Mouse (Mus musculus): ENCODE results near the gene Plod3. TPM values are rescaled to one million over a fixed set of nuclear protein-coding genes. Genes with fewer than 3 reads are reported as not detected.

Plod3 gene
- polyA plus RNA-seq, 1 experiment = 1.8 TPM

DNA sequence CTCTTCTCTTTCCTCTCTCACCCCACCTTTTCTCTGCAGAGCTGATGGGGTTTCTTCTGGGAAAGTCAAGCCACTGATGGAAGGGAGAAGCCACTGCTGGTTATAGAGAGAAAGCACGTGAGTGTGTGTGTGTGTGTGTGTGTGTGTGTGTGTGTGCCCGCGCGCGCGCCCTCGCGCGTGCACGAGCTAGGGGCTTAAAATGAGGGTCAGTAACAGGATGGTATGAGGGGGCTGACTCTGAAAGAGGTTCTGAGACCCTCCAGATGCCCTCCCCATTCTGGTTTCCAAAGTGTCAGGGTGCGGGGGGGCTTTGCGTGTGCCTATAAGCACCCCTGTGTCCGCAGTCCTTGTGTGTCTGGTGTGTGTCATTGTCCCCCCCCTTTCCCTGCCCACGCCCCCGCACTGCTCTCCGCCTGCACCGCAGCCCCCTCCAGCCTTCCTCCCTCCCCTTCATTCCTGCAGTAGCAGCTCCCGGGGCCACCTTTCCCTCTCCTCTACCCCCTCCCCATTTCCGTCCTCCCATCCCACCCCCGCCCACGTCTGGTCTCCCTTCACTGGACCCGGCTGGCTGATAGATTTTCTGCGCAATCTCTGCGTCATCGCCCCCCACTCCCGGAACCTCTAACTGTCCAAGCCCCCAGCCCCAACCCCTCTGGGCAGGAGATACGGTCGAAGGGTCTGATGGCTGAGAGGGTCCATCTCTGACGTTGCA lies 41.9 kb downstream of the Plod3 start:
- Histone ChIP-seq H3K36me3 (ENCODE audit: control insufficient read depth) (no peaks in the 10 kb centered on the region), H3K9me3 (ENCODE audit: control insufficient read depth, low read length) (peaks cover 24% of the 10 kb centered on the region), H3K4me3 (replicated peaks) (no peak overlapping the region), H3K4me1 (ENCODE audit: control insufficient read depth) (peaks cover 50% of the 10 kb centered on the region), H3K27me3 (ENCODE audit: control insufficient read depth) (peaks cover 100% of the 10 kb centered on the region)
- no peak for TF ChIP-seq TAL1 (IDR thresholded peaks at IDR 0.05; ENCODE audit: low read length)
- TF ChIP-seq GATA1 (IDR thresholded peaks at IDR 0.05; ENCODE audit: low read length) = no peak

DNA sequence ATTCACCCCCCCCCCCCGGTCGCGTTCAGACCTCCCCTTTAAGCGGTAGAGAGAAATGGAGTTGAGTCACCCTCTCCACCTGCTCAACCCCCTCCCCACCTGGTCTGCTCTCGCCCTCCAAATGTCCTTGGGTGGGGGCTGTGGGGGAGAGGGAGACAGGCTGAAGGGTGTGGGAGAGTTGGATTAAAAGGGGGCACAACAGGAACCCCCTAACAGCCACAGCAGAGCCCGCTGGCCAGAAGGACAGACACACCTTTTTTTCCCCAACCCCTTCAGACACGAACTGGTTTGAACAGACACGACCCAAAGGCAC lies 42.4 kb downstream of the Plod3 start:
- H3K4me3 ChIP-seq (replicated peaks) = no peak overlapping the region
- H3K4me1 ChIP-seq (ENCODE audit: control insufficient read depth) = peaks cover 50% of the 10 kb centered on the region
- H3K9me3 ChIP-seq (ENCODE audit: control insufficient read depth, low read length) = peaks cover 24% of the 10 kb centered on the region
- H3K36me3 ChIP-seq (ENCODE audit: control insufficient read depth) = no peaks in the 10 kb centered on the region
- peaks cover 98% of the 10 kb centered on the region for H3K27me3 ChIP-seq (ENCODE audit: control insufficient read depth)
- TF ChIP-seq TAL1 (IDR thresholded peaks at IDR 0.05; ENCODE audit: low read length) (no peak), GATA1 (IDR thresholded peaks at IDR 0.05; ENCODE audit: low read length) (no peak)

DNA sequence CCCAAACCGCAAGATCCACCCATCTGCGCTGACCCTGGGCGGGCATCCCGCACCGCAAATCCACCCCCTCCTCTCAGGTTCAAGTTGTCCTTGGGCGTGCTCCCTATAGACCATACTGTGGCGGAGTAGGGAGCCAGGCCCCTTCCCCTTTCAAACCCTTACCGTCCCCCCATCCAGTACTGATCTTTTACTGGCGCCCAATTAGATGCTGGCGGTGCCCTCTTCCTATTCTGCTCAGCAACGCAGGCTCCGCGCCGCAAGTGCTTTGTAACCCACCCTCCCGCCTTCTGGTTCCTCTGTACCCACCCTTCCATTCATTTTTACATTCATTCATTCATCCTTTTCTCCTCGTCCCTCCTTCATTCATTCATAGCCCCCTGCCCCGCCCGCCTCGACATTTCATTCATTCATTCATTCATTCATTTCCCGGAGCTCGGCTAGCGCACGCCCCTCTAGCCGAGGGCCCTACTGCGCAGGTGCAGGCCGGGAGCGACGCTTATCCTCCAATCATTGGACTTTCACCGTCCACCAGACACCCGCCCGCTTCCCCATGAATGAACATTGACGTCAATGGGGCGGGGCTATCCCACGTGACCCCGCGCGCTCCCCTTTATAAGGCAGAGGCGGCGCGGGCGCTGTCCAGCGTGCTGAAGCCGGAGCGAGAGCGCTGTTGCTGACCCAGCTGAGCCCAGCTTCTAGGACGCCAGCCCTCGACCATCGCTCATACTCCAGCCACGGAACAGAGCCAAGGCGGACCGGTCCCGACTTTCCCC lies 43.0 kb downstream of the Plod3 start:
- Histone ChIP-seq H3K4me3 (replicated peaks) (peak overlapping the region; percentile 24), H3K9me3 (ENCODE audit: control insufficient read depth, low read length) (peaks cover 24% of the 10 kb centered on the region), H3K36me3 (ENCODE audit: control insufficient read depth) (peaks cover under 1% of the 10 kb centered on the region; the same call in 1 of the 2 replicates), H3K4me1 (ENCODE audit: control insufficient read depth) (peaks cover 53% of the 10 kb centered on the region), H3K27me3 (ENCODE audit: control insufficient read depth) (peaks cover 92% of the 10 kb centered on the region)
- TF ChIP-seq GATA1 (IDR thresholded peaks at IDR 0.05; ENCODE audit: low read length) (no peak), TAL1 (IDR thresholded peaks at IDR 0.05; ENCODE audit: low read length) (no peak)

- H3K27me3 ChIP-seq (ENCODE audit: control insufficient read depth) = peaks cover 86% of the 10 kb centered on the region
- H3K9me3 ChIP-seq (ENCODE audit: control insufficient read depth, low read length) = peaks cover 24% of the 10 kb centered on the region
- peak overlapping the region; percentile 24 for H3K4me3 ChIP-seq (replicated peaks)
- H3K36me3 ChIP-seq (ENCODE audit: control insufficient read depth) = peaks cover 4% of the 10 kb centered on the region
- TF ChIP-seq GATA1 (IDR thresholded peaks at IDR 0.05; ENCODE audit: low read length) = no peak
- no peak for TF ChIP-seq TAL1 (IDR thresholded peaks at IDR 0.05; ENCODE audit: low read length)
- peaks cover 48% of the 10 kb centered on the region for H3K4me1 ChIP-seq (ENCODE audit: control insufficient read depth)
Observed at GRCm38 (mm10) chr5:137030416-137030810, 43.6 kb downstream of the Plod3 start.

DNA sequence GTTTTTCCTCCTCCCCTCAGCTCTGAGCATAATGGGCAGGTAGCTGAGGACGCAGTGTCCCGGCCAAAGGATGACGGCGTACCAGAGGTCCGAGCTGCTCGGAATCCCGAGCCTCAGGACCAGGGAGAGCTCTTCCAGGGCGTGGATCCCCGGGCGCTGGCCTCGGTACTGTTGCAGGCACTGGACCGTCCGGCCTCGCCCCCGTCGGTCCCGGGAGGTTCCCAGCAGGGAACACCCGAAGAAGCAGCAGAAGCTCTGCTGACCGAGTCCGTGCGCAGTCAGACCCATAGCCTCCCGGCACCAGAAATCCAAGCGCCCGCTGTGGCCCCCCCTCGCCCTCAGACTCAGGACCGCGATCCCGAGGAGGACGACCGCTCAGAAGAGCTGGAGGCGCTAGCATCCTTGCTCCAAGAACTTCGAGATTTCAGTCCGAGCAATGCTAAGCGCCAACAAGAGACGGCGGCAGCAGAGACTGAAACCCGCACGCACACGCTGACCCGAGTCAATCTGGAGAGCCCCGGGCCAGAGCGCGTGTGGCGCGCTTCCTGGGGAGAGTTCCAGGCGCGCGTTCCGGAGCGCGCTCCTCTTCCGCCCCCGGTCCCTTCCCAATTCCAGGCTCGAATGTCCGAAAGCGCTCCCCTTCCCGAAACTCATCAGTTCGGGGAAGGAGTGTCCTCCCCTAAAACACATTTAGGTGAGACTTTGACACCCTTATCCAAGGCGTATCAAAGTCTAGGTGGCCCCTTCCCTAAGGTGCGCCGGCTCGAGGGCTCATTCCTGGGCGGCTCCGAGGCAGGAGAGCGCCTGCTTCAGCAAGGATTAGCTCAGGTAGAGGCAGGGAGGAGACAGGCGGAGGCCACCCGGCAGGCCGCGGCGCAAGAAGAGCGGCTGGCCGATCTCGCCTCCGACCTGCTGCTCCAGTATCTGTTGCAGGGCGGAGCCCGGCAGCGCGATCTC lies 44.5 kb downstream of the Plod3 start:
- H3K4me1 ChIP-seq (ENCODE audit: control insufficient read depth) = peaks cover 48% of the 10 kb centered on the region
- TF ChIP-seq TAL1 (IDR thresholded peaks at IDR 0.05; ENCODE audit: low read length) = no peak
- TF ChIP-seq GATA1 (IDR thresholded peaks at IDR 0.05; ENCODE audit: low read length) = no peak
- H3K4me3 ChIP-seq (replicated peaks) = peak overlapping the region; percentile 64
- H3K36me3 ChIP-seq (ENCODE audit: control insufficient read depth) = peaks cover 13% of the 10 kb centered on the region
- H3K9me3 ChIP-seq (ENCODE audit: control insufficient read depth, low read length) = peaks cover 24% of the 10 kb centered on the region
- peaks cover 76% of the 10 kb centered on the region for H3K27me3 ChIP-seq (ENCODE audit: control insufficient read depth)

DNA sequence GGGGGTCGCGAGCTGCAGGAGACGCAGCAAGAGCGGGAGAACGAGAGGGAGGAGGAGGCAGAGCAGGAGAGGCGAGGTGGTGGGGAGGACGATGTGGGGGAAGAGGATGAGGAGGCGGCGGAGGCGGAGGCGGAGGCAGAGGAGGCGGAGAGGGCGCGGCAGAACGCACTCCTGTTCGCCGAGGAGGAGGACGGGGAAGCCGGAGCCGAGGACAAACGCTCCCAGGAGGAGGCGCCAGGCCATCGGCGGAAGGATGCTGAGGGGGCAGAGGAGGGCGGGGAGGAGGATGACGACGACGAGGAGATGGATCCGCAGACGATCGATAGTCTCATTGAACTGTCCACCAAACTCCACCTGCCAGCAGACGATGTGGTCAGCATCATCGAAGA lies 45.2 kb downstream of the Plod3 start:
- peaks cover 48% of the 10 kb centered on the region for H3K4me1 ChIP-seq (ENCODE audit: control insufficient read depth)
- TF ChIP-seq GATA1 (IDR thresholded peaks at IDR 0.05; ENCODE audit: low read length) (no peak), TAL1 (IDR thresholded peaks at IDR 0.05; ENCODE audit: low read length) (no peak)

GRCm38 (mm10) chr5:137032641-137033074 lies 45.8 kb downstream of the Plod3 start:
- TF ChIP-seq GATA1 (IDR thresholded peaks at IDR 0.05; ENCODE audit: low read length) (no peak), TAL1 (IDR thresholded peaks at IDR 0.05; ENCODE audit: low read length) (no peak)
- Histone ChIP-seq H3K27me3 (ENCODE audit: control insufficient read depth) (peaks cover 63% of the 10 kb centered on the region), H3K9me3 (ENCODE audit: control insufficient read depth, low read length) (peaks cover 24% of the 10 kb centered on the region), H3K4me3 (replicated peaks) (peak overlapping the region; percentile 64), H3K4me1 (ENCODE audit: control insufficient read depth) (peaks cover 48% of the 10 kb centered on the region), H3K36me3 (ENCODE audit: control insufficient read depth) (peaks cover 26% of the 10 kb centered on the region)

More for the DNA sequence above, 45.2 kb downstream of the Plod3 start:
- peaks cover 24% of the 10 kb centered on the region for H3K9me3 ChIP-seq (ENCODE audit: control insufficient read depth, low read length)
- peaks cover 20% of the 10 kb centered on the region for H3K36me3 ChIP-seq (ENCODE audit: control insufficient read depth)
- peak overlapping the region; percentile 64 for H3K4me3 ChIP-seq (replicated peaks)
- peaks cover 70% of the 10 kb centered on the region for H3K27me3 ChIP-seq (ENCODE audit: control insufficient read depth)

DNA sequence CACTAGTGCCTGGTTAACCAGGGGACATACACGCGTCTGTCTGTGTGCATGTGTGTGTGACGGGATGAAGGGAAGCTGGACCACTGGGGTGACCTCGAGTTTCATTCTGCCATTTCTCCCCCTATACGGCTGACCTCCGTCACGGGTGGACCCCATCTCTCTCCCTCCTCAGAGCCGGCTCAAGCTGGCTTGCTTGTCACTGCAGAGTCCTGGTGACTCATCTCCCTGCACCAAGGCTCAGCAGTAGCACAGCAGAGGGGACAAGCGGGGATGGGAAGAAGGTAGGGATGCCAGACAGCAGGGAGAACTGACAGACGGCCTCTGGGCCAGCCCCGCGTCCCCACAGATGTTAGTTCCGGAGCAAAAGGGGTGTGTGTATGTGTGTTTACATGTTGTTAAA lies 49.4 kb downstream of the Plod3 start:
- H3K27me3 ChIP-seq (ENCODE audit: control insufficient read depth) = peaks cover 28% of the 10 kb centered on the region
- peaks cover 59% of the 10 kb centered on the region for H3K36me3 ChIP-seq (ENCODE audit: control insufficient read depth)
- peaks cover 27% of the 10 kb centered on the region for H3K4me1 ChIP-seq (ENCODE audit: control insufficient read depth)
- TF ChIP-seq TAL1 (IDR thresholded peaks at IDR 0.05; ENCODE audit: low read length) (no peak), GATA1 (IDR thresholded peaks at IDR 0.05; ENCODE audit: low read length) (no peak)
- no peak overlapping the region for H3K4me3 ChIP-seq (replicated peaks)
- H3K9me3 ChIP-seq (ENCODE audit: control insufficient read depth, low read length) = peaks cover 9% of the 10 kb centered on the region
